Mouse (Mus musculus): ENCODE measurements around the gene Sox5. TPM values are rescaled to one million over a fixed set of nuclear protein-coding genes. Genes with fewer than 3 reads are reported as not detected.
A peak's percentile ranks its signal among the peaks of the same experiment; 100 is the strongest.

Gene Sox5
- total and polyA plus RNA-seq, 3 experiments: 0.08 to 0.47 (median 0.46) TPM

DNA sequence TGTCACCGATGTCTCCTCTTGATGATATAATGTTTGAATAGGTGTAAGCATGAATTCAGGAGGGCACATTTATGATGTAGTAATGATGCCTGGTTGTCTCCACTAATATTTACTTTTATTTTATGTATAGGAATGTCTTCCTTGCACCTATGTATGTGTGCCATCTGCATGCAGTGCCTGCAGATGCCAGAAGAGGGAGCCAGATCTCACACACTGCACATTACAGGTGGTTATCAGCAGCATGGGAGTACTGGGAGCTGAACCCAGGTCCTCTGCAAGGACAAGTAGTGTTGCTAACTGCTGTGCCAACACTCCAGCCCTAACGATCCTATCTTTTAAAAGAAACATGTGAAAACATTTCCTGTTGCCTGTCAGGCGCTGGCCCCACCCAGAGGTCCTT lies 442.2 kb downstream of the Sox5 start:
- in situ Hi-C loops (cut with MboI; ENCODE audit: low pct_ligation_motif_present, low pct_unique_long_range_greater_than_20kb, low sequenced_read_pairs): loop anchor here (25.0 kb wide), 1 partner anchor 623 kb away; no protein-coding TSS in a partner anchor
- dilution Hi-C loops (cut with MboI; ENCODE audit: extremely low pct_ligation_motif_present, extremely low pct_unique_long_range_greater_than_20kb, low sequenced_read_pairs): no loop called here
- H3K36me3 ChIP-seq (replicated peaks in 1 of 2; ENCODE audit: control insufficient read depth in 1 of 2, insufficient read depth in 1 of 2, low read length in 1 of 2): no peaks in the 10 kb centered on the region
- peaks cover 4% of the 10 kb centered on the region for H3K9me3 ChIP-seq (replicated peaks; ENCODE audit: low read length)
- H3K4me1 ChIP-seq (ENCODE audit: control insufficient read depth in 1 of 2, insufficient read depth in 2 of 2): no peaks in the 10 kb centered on the region
- no peak for TF ChIP-seq TCF12 (IDR thresholded peaks at IDR 0.05; ENCODE audit: low read depth, low read length)
- 0 out of 4 replicates have a peak, but pooled peaks of 1 of the 2 experiments have one; percentile 13 for TF ChIP-seq CTCF (conservative IDR thresholded peaks at IDR 0.05 in 1 of 2, IDR thresholded peaks at IDR 0.05 in 1 of 2; ENCODE audit: low read depth in 2 of 2, low read length in 2 of 2)
- DNase-seq (ENCODE audit: extremely low read depth): peak; percentile 3
- no peaks in the 10 kb centered on the region for H3K27me3 ChIP-seq (replicated peaks)
- no peak overlapping the region for H3K9ac ChIP-seq (ENCODE audit: insufficient read depth, low read depth)
- H3K79me2 ChIP-seq (replicated peaks; ENCODE audit: control insufficient read depth, extremely low read depth, insufficient read depth, poor library complexity, severe bottlenecking): no peaks in the 10 kb centered on the region
- H3K27ac ChIP-seq (ENCODE audit: insufficient read depth, low read depth): no peak overlapping the region
- no peak overlapping the region for H3K4me3 ChIP-seq (replicated peaks in 1 of 3; ENCODE audit: low read depth in 2 of 3, low read length in 2 of 3, poor library complexity in 1 of 3)
- no peak overlapping the region for H3K4me2 ChIP-seq (ENCODE audit: insufficient read depth, low read depth, poor library complexity, severe bottlenecking)

DNA sequence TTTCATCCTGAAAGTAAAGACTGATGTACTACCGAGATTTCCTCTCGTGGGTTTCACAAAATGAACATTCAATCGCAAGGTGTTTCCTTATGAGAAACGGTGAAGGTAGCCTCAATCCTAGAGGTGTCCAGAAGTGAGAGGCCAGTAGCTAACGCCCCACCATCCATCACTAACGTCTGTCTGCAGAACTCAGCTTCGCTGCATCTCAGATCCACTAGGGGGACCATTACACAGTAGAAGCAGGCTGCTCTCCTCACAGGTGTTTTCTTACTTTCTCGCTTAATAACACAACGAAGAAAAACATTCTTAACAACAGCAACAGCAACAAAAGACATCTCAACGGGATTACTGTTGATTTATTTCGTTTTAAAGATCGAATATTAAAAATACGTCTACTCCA lies 442.8 kb downstream of the Sox5 start:
- in situ Hi-C loops (cut with MboI; ENCODE audit: low pct_ligation_motif_present, low pct_unique_long_range_greater_than_20kb, low sequenced_read_pairs): loop anchor here (25.0 kb wide), 1 partner anchor 623 kb away; no protein-coding TSS in a partner anchor

DNA sequence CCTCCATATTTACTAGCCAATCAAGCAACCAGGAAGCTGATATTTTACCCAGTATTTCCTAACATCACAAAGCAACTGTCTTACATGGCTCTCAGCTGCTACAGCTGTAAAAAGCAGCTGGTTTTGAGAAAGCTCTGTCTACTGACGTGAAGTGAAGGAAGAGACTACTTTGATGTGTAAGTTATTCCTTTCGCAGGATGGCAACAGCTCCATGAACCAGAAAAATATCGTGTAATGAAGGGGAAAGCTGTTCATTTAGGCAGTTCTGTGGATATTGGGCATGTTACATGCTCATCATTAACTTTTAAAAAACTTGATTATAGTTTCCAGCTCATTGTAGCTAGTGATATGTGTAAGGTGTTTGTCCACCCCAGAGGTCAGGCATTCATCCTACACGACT lies 443.6 kb downstream of the Sox5 start:
- in situ Hi-C loops (cut with MboI; ENCODE audit: low pct_ligation_motif_present, low pct_unique_long_range_greater_than_20kb, low sequenced_read_pairs): loop anchor here (25.0 kb wide), 1 partner anchor 624 kb away; no protein-coding TSS in a partner anchor
- TF ChIP-seq ZC3H11A (IDR thresholded peaks at IDR 0.05; ENCODE audit: low read depth, low read length): no peak
- no peak for TF ChIP-seq JUND (conservative IDR thresholded peaks at IDR 0.05; ENCODE audit: low read depth, low read length)
- no peak for TF ChIP-seq RAD21 (IDR thresholded peaks at IDR 0.05; ENCODE audit: low read depth, low read length)
- TF ChIP-seq BHLHE40 (IDR thresholded peaks at IDR 0.05; ENCODE audit: low read depth, low read length): no peak
- TF ChIP-seq CHD1 (IDR thresholded peaks at IDR 0.05; ENCODE audit: low read depth, low read length): no peak
- no peak for TF ChIP-seq RCOR1 (conservative IDR thresholded peaks at IDR 0.05; ENCODE audit: low read depth, low read length)
- TF ChIP-seq ZNF384 (IDR thresholded peaks at IDR 0.05; ENCODE audit: low read depth, low read length): no peak
- no peak for TF ChIP-seq NELFE (IDR thresholded peaks at IDR 0.05; ENCODE audit: low read depth, low read length)
- no peak for TF ChIP-seq GABPA (IDR thresholded peaks at IDR 0.05; ENCODE audit: insufficient replicate concordance, low read depth, low read length)
- TF ChIP-seq TCF12 (IDR thresholded peaks at IDR 0.05; ENCODE audit: low read depth, low read length): no peak
- TF ChIP-seq MXI1 (IDR thresholded peaks at IDR 0.05; ENCODE audit: low read depth, low read length): no peak
- TF ChIP-seq EP300 (IDR thresholded peaks at IDR 0.05; ENCODE audit: low read length): no peak

More for the DNA sequence above, 442.8 kb downstream of the Sox5 start:
- no peak overlapping the region for H3K4me2 ChIP-seq (ENCODE audit: insufficient read depth, low read depth, poor library complexity, severe bottlenecking)
- H3K4me1 ChIP-seq (ENCODE audit: control insufficient read depth in 1 of 2, insufficient read depth in 2 of 2): no peaks in the 10 kb centered on the region
- H3K9me3 ChIP-seq (replicated peaks; ENCODE audit: low read length): peaks cover 4% of the 10 kb centered on the region
- H3K27me3 ChIP-seq (replicated peaks): no peaks in the 10 kb centered on the region
- no peak overlapping the region for H3K4me3 ChIP-seq (replicated peaks in 1 of 3; ENCODE audit: low read depth in 2 of 3, low read length in 2 of 3, poor library complexity in 1 of 3)
- no peak overlapping the region for H3K27ac ChIP-seq (ENCODE audit: insufficient read depth, low read depth)
- TF ChIP-seq CTCF (conservative IDR thresholded peaks at IDR 0.05 in 1 of 2, IDR thresholded peaks at IDR 0.05 in 1 of 2; ENCODE audit: low read depth in 2 of 2, low read length in 2 of 2) (peak in 1 of 2 experiments; percentile 33; a peak in 2 of 4 replicates), MAX (IDR thresholded peaks at IDR 0.05; ENCODE audit: low read length) (no peak), RAD21 (IDR thresholded peaks at IDR 0.05; ENCODE audit: low read depth, low read length) (peak; percentile 40), EP300 (IDR thresholded peaks at IDR 0.05; ENCODE audit: low read length) (no peak), MEF2A (IDR thresholded peaks at IDR 0.05; ENCODE audit: borderline replicate concordance, low read depth, low read length) (no peak)
- H3K36me3 ChIP-seq (replicated peaks in 1 of 2; ENCODE audit: control insufficient read depth in 1 of 2, insufficient read depth in 1 of 2, low read length in 1 of 2): no peaks in the 10 kb centered on the region
- dilution Hi-C loops (cut with MboI; ENCODE audit: extremely low pct_ligation_motif_present, extremely low pct_unique_long_range_greater_than_20kb, low sequenced_read_pairs): no loop called here
- DNase-seq (ENCODE audit: extremely low read depth): peak; percentile 20
- H3K79me2 ChIP-seq (replicated peaks; ENCODE audit: control insufficient read depth, extremely low read depth, insufficient read depth, poor library complexity, severe bottlenecking): no peaks in the 10 kb centered on the region
- no peak overlapping the region for H3K9ac ChIP-seq (ENCODE audit: insufficient read depth, low read depth)

More for the DNA sequence above, 443.6 kb downstream of the Sox5 start:
- H3K4me1 ChIP-seq (ENCODE audit: control insufficient read depth in 1 of 2, insufficient read depth in 2 of 2): no peaks in the 10 kb centered on the region
- H3K9ac ChIP-seq (ENCODE audit: insufficient read depth, low read depth): no peak overlapping the region
- dilution Hi-C loops (cut with MboI; ENCODE audit: extremely low pct_ligation_motif_present, extremely low pct_unique_long_range_greater_than_20kb, low sequenced_read_pairs): no loop called here
- H3K27ac ChIP-seq (ENCODE audit: insufficient read depth, low read depth): no peak overlapping the region
- no peaks in the 10 kb centered on the region for H3K27me3 ChIP-seq (replicated peaks)
- no peak overlapping the region for H3K4me3 ChIP-seq (replicated peaks in 1 of 3; ENCODE audit: low read depth in 2 of 3, low read length in 2 of 3, poor library complexity in 1 of 3)
- peaks cover 4% of the 10 kb centered on the region for H3K9me3 ChIP-seq (replicated peaks; ENCODE audit: low read length)
- no peaks in the 10 kb centered on the region for H3K36me3 ChIP-seq (replicated peaks in 1 of 2; ENCODE audit: control insufficient read depth in 1 of 2, insufficient read depth in 1 of 2, low read length in 1 of 2)
- no peaks in the 10 kb centered on the region for H3K79me2 ChIP-seq (replicated peaks; ENCODE audit: control insufficient read depth, extremely low read depth, insufficient read depth, poor library complexity, severe bottlenecking)
- DNase-seq (ENCODE audit: extremely low read depth): no peak
- H3K4me2 ChIP-seq (ENCODE audit: insufficient read depth, low read depth, poor library complexity, severe bottlenecking): no peak overlapping the region

Measured in CH12.LX (cell line).